Mouse (Mus musculus): ENCODE data around the gene Chchd6. TPM values are rescaled to one million over a fixed set of nuclear protein-coding genes. Genes with fewer than 3 reads are reported as not detected.

Chchd6 gene
- polyA plus RNA-seq, 1 experiment from 2014 or later: 57.2 TPM

- Histone ChIP-seq H3K9me3 (replicated peaks; ENCODE audit: low read length) (no peaks in the 10 kb centered on the region), H3K4me3 (replicated peaks; ENCODE audit: low read depth, low read length) (no peak overlapping the region), H3K36me3 (ENCODE audit: insufficient read depth, low read length) (no peaks in the 10 kb centered on the region), H3K4me1 (replicated peaks; ENCODE audit: insufficient read depth, low read length) (no peaks in the 10 kb centered on the region), H3K9ac (ENCODE audit: low read depth, low read length) (no peak overlapping the region), H3K27ac (no peak overlapping the region), H3K4me2 (ENCODE audit: low read length) (no peak overlapping the region), H3K27me3 (ENCODE audit: insufficient read depth, low read length) (no peaks in the 10 kb centered on the region)
- DNase-seq (ENCODE audit: low spot score): no peak
- 92% methylated on average over 2 of the region's 2 CpGs for WGBS
- no peak for TF ChIP-seq CTCF (IDR thresholded peaks at IDR 0.05; ENCODE audit: low read depth)
- ATAC-seq (replicated peaks; ENCODE audit: low FRiP score, low read depth): no peak
Measured at GRCm38 (mm10) chr6:89384699-89385098, 210.8 kb downstream of the Chchd6 start.

GRCm38 (mm10) chr6:89381851-89382250, 213.6 kb downstream of the Chchd6 start:
- Histone ChIP-seq H3K9me3 (replicated peaks; ENCODE audit: low read length) (no peaks in the 10 kb centered on the region), H3K4me3 (replicated peaks; ENCODE audit: low read depth, low read length) (no peak overlapping the region), H3K4me1 (replicated peaks; ENCODE audit: insufficient read depth, low read length) (no peaks in the 10 kb centered on the region), H3K9ac (ENCODE audit: low read depth, low read length) (no peak overlapping the region), H3K36me3 (ENCODE audit: insufficient read depth, low read length) (no peaks in the 10 kb centered on the region), H3K27me3 (ENCODE audit: insufficient read depth, low read length) (no peaks in the 10 kb centered on the region), H3K27ac (no peak overlapping the region), H3K4me2 (ENCODE audit: low read length) (no peak overlapping the region)
- WGBS: 66% methylated on average over 5 of the region's 5 CpGs
- no peak for TF ChIP-seq CTCF (IDR thresholded peaks at IDR 0.05; ENCODE audit: low read depth)
- no peak for ATAC-seq (replicated peaks; ENCODE audit: low FRiP score, low read depth)
- no peak for DNase-seq (ENCODE audit: low spot score)

GRCm38 (mm10) chr6:89381172-89381571, 214.3 kb downstream of the Chchd6 start:
- H3K27me3 ChIP-seq (ENCODE audit: insufficient read depth, low read length): no peaks in the 10 kb centered on the region
- 63% methylated on average over 3 of the region's 3 CpGs for WGBS
- no peak overlapping the region for H3K27ac ChIP-seq
- no peak overlapping the region for H3K4me2 ChIP-seq (ENCODE audit: low read length)
- no peak overlapping the region for H3K4me3 ChIP-seq (replicated peaks; ENCODE audit: low read depth, low read length)
- no peak for DNase-seq (ENCODE audit: low spot score)
- no peak for TF ChIP-seq CTCF (IDR thresholded peaks at IDR 0.05; ENCODE audit: low read depth)
- no peaks in the 10 kb centered on the region for H3K4me1 ChIP-seq (replicated peaks; ENCODE audit: insufficient read depth, low read length)
- no peak for ATAC-seq (replicated peaks; ENCODE audit: low FRiP score, low read depth)
- no peak overlapping the region for H3K9ac ChIP-seq (ENCODE audit: low read depth, low read length)
- H3K9me3 ChIP-seq (replicated peaks; ENCODE audit: low read length): no peaks in the 10 kb centered on the region
- H3K36me3 ChIP-seq (ENCODE audit: insufficient read depth, low read length): no peaks in the 10 kb centered on the region

- TF ChIP-seq CTCF (IDR thresholded peaks at IDR 0.05; ENCODE audit: low read depth): no peak
- H3K4me1 ChIP-seq (replicated peaks; ENCODE audit: insufficient read depth, low read length): no peaks in the 10 kb centered on the region
- no peak for DNase-seq (ENCODE audit: low spot score)
- H3K27me3 ChIP-seq (ENCODE audit: insufficient read depth, low read length): no peaks in the 10 kb centered on the region
- no peaks in the 10 kb centered on the region for H3K36me3 ChIP-seq (ENCODE audit: insufficient read depth, low read length)
- H3K4me3 ChIP-seq (replicated peaks; ENCODE audit: low read depth, low read length): no peak overlapping the region
- ATAC-seq (replicated peaks; ENCODE audit: low FRiP score, low read depth): no peak
- no peak overlapping the region for H3K27ac ChIP-seq
- H3K9me3 ChIP-seq (replicated peaks; ENCODE audit: low read length): no peaks in the 10 kb centered on the region
- no peak overlapping the region for H3K9ac ChIP-seq (ENCODE audit: low read depth, low read length)
- WGBS: 52% methylated on average over 3 of the region's 3 CpGs
- H3K4me2 ChIP-seq (ENCODE audit: low read length): no peak overlapping the region
Measured at GRCm38 (mm10) chr6:89380751-89381150, 214.7 kb downstream of the Chchd6 start.

- H3K36me3 ChIP-seq (ENCODE audit: insufficient read depth, low read length): no peaks in the 10 kb centered on the region
- H3K4me3 ChIP-seq (replicated peaks; ENCODE audit: low read depth, low read length): no peak overlapping the region
- DNase-seq (ENCODE audit: low spot score) (no peak), ATAC-seq (replicated peaks; ENCODE audit: low FRiP score, low read depth) (no peak)
- no peak for TF ChIP-seq CTCF (IDR thresholded peaks at IDR 0.05; ENCODE audit: low read depth)
- no peaks in the 10 kb centered on the region for H3K4me1 ChIP-seq (replicated peaks; ENCODE audit: insufficient read depth, low read length)
- no peak overlapping the region for H3K9ac ChIP-seq (ENCODE audit: low read depth, low read length)
- no peak overlapping the region for H3K4me2 ChIP-seq (ENCODE audit: low read length)
- no peaks in the 10 kb centered on the region for H3K27me3 ChIP-seq (ENCODE audit: insufficient read depth, low read length)
- no peaks in the 10 kb centered on the region for H3K9me3 ChIP-seq (replicated peaks; ENCODE audit: low read length)
- WGBS: 79% methylated on average over 2 of the region's 2 CpGs
- H3K27ac ChIP-seq: no peak overlapping the region
Measured at GRCm38 (mm10) chr6:89378264-89378663, 217.2 kb downstream of the Chchd6 start.

GRCm38 (mm10) chr6:89368812-89369211, 226.6 kb downstream of the Chchd6 start:
- H3K4me1 ChIP-seq (replicated peaks; ENCODE audit: insufficient read depth, low read length): no peaks in the 10 kb centered on the region
- no peak overlapping the region for H3K4me3 ChIP-seq (replicated peaks; ENCODE audit: low read depth, low read length)
- ATAC-seq (replicated peaks; ENCODE audit: low FRiP score, low read depth) (no peak), DNase-seq (ENCODE audit: low spot score) (peak; percentile 61)
- peak overlapping the region; percentile 34; the same call in 1 of the 2 replicates for H3K27ac ChIP-seq
- H3K36me3 ChIP-seq (ENCODE audit: insufficient read depth, low read length): no peaks in the 10 kb centered on the region
- no peaks in the 10 kb centered on the region for H3K9me3 ChIP-seq (replicated peaks; ENCODE audit: low read length)
- H3K9ac ChIP-seq (ENCODE audit: low read depth, low read length): no peak overlapping the region
- no peak for TF ChIP-seq CTCF (IDR thresholded peaks at IDR 0.05; ENCODE audit: low read depth)
- no peak overlapping the region for H3K4me2 ChIP-seq (ENCODE audit: low read length)
- H3K27me3 ChIP-seq (ENCODE audit: insufficient read depth, low read length): no peaks in the 10 kb centered on the region

GRCm38 (mm10) chr6:89364342-89364741, 231.1 kb downstream of the Chchd6 start:
- Histone ChIP-seq H3K9ac (ENCODE audit: low read depth, low read length) (no peak overlapping the region), H3K27me3 (ENCODE audit: insufficient read depth, low read length) (no peaks in the 10 kb centered on the region), H3K4me1 (replicated peaks; ENCODE audit: insufficient read depth, low read length) (peaks cover 18% of the 10 kb centered on the region; the same call in 1 of the 2 replicates), H3K9me3 (replicated peaks; ENCODE audit: low read length) (no peaks in the 10 kb centered on the region), H3K27ac (no peak overlapping the region), H3K36me3 (ENCODE audit: insufficient read depth, low read length) (no peaks in the 10 kb centered on the region), H3K4me2 (ENCODE audit: low read length) (no peak overlapping the region), H3K4me3 (replicated peaks; ENCODE audit: low read depth, low read length) (no peak overlapping the region)
- WGBS: 76% methylated on average over 3 of the region's 3 CpGs
- no peak for ATAC-seq (replicated peaks; ENCODE audit: low FRiP score, low read depth)
- TF ChIP-seq CTCF (IDR thresholded peaks at IDR 0.05; ENCODE audit: low read depth): no peak
- DNase-seq (ENCODE audit: low spot score): no peak

All from kidney, postnatal 0 days (tissue).